Mouse (Mus musculus): ENCODE measurements around the gene 4833427G06Rik.

DNA sequence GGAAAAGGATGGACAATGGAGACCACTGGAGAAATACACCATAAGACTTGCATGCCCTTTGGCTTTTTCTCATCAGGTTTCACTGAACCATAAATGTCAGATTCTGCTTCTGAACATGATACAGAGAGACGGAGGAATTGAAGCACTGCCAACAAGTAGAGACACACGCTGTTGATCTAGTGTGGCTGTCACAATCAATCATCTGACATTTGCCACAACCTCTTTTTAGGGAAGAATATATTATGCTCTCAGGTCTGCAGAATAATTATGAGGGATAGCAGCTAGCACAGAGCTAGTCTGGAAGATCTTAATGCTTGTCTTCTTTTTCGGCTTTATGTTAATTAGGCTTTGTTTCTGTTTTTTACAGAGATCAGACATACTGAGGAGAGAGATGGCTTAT is 33.7 kb downstream of the 4833427G06Rik start:
- TF ChIP-seq POLR2A (IDR thresholded peaks at IDR 0.05; ENCODE audit: insufficient read depth, low read length), result no peak
- TF ChIP-seq CTCF (IDR thresholded peaks at IDR 0.05; ENCODE audit: low read depth, low read length), result no peak
